Mouse (Mus musculus) induced T-regulatory cell, adult 2 months (primary cell): ENCODE results near the gene Clasp2.
A peak's percentile ranks its signal among the peaks of the same experiment; 100 is the strongest.
"Not testable (repeated sequence)": the region's sequence is repeated elsewhere in the genome, so short reads cannot be mapped to it uniquely, and the experiment has no call there.

Source experiments
- DNase-seq: peaks from one replicate; pipeline ENCODE4 v3.0.0-alpha.2; 2012; ENCODE audit warnings: low read depth

Clasp2 gene

GRCm38 (mm10) chr9:113755888-113756719, 14.8 kb downstream of the Clasp2 start:
- DNase-seq, result no peak

GRCm38 (mm10) chr9:113758472-113758871, 17.2 kb downstream of the Clasp2 start:
- DNase-seq, result no peak

GRCm38 (mm10) chr9:113759684-113760083, 18.4 kb downstream of the Clasp2 start:
- DNase-seq, result peak; percentile 18

GRCm38 (mm10) chr9:113762389-113762788, 21.1 kb downstream of the Clasp2 start:
- DNase-seq, result no peak

- DNase-seq, result no peak
These were observed 21.9 kb downstream of the Clasp2 start for GRCm38 (mm10) chr9:113763123-113763522.

- no peak for DNase-seq
These were observed 29.4 kb downstream of the Clasp2 start for GRCm38 (mm10) chr9:113770640-113771039.

- DNase-seq, result no peak
These were observed 39.6 kb downstream of the Clasp2 start for GRCm38 (mm10) chr9:113780863-113781262.

- no peak for DNase-seq
These were observed 41.2 kb downstream of the Clasp2 start for GRCm38 (mm10) chr9:113782362-113783005.

- DNase-seq, result no peak
These were observed 42.4 kb downstream of the Clasp2 start for GRCm38 (mm10) chr9:113783674-113784073.

GRCm38 (mm10) chr9:113789283-113789682, 48.0 kb downstream of the Clasp2 start:
- DNase-seq, result not testable (repeated sequence)

- DNase-seq, result peak; percentile 31
These were observed 51.6 kb downstream of the Clasp2 start for GRCm38 (mm10) chr9:113792651-113793512.

- no peak for DNase-seq
These were observed 52.2 kb downstream of the Clasp2 start for GRCm38 (mm10) chr9:113793513-113793905.

- DNase-seq, result no peak
These were observed 52.7 kb downstream of the Clasp2 start for GRCm38 (mm10) chr9:113793966-113794365.

- no peak for DNase-seq
These were observed 55.9 kb downstream of the Clasp2 start for GRCm38 (mm10) chr9:113797206-113797605.

- no peak for DNase-seq
These were observed 59.4 kb downstream of the Clasp2 start for GRCm38 (mm10) chr9:113800671-113801070.

GRCm38 (mm10) chr9:113802734-113803133, 61.5 kb downstream of the Clasp2 start:
- no peak for DNase-seq

GRCm38 (mm10) chr9:113803751-113804150, 62.5 kb downstream of the Clasp2 start:
- DNase-seq, result no peak

- DNase-seq, result no peak
These were observed 64.1 kb downstream of the Clasp2 start for GRCm38 (mm10) chr9:113805359-113805758.

GRCm38 (mm10) chr9:113811327-113811726, 70.1 kb downstream of the Clasp2 start:
- no peak for DNase-seq

- DNase-seq, result peak; percentile 69
These were observed 70.8 kb downstream of the Clasp2 start for GRCm38 (mm10) chr9:113811957-113812670.

GRCm38 (mm10) chr9:113812671-113813001, 71.4 kb downstream of the Clasp2 start:
- DNase-seq, result no peak

- no peak for DNase-seq
These were observed 71.8 kb downstream of the Clasp2 start for GRCm38 (mm10) chr9:113813086-113813485.
